Mouse (Mus musculus) MEL (cell line): ENCODE results near the gene Cemip. TPM values are rescaled to one million over a fixed set of nuclear protein-coding genes. Genes with fewer than 3 reads are reported as not detected.

ENCODE experiments used
- DNase-seq: peaks from one replicate; pipeline ENCODE4 v3.0.0; 2011; ENCODE audit warnings: low read depth, low spot score
- H3K27ac ChIP-seq: 2 replicates; pipeline ENCODE4 v1.5.1; 2012; ENCODE audit warnings: low read depth, mild to moderate bottlenecking, control low read depth, low read length, moderate library complexity; ENCODE audit not compliant: control insufficient read depth
- H3K27me3 ChIP-seq, 2 experiments: fragments of 150-350 bp in 1 of 2; sonication (generic) in 1 of 2; 2 replicates each; pipeline ENCODE4 v1.6.1; 2012; ENCODE audit warnings: low read length in 2 of 2, mild to moderate bottlenecking in 2 of 2, improper control_type of control experiment in 1 of 2, moderate library complexity in 1 of 2; ENCODE audit not compliant: insufficient read depth in 2 of 2, control insufficient read depth in 1 of 2
- H3K36me3 ChIP-seq, 2 experiments: 2 replicates each; pipeline ENCODE4 v1.6.1; 2012 to 2014; ENCODE audit warnings: low read length in 2 of 2, improper control_type of control experiment in 1 of 2, inconsistent platforms in 1 of 2, mild to moderate bottlenecking in 1 of 2; ENCODE audit not compliant: insufficient read depth in 2 of 2, control insufficient read depth in 1 of 2
- H3K4me1 ChIP-seq, 2 experiments: fragments of 150-350 bp in 1 of 2; sonication (generic) in 1 of 2; 2 replicates each; pipeline ENCODE4 v1.6.1; 2012; ENCODE audit warnings: low read length in 2 of 2, improper control_type of control experiment in 1 of 2, mild to moderate bottlenecking in 1 of 2; ENCODE audit not compliant: insufficient read depth in 2 of 2, control insufficient read depth in 1 of 2
- H3K4me3 ChIP-seq, 2 experiments: fragments of 150-350 bp in 1 of 2; sonication (generic) in 1 of 2; 2 replicates each; pipeline ENCODE4 v1.5.1; 2012; ENCODE audit warnings: low read depth in 2 of 2, low read length in 2 of 2, mild to moderate bottlenecking in 2 of 2, moderate library complexity in 2 of 2, control low read depth in 1 of 2, improper control_type of control experiment in 1 of 2; ENCODE audit not compliant: control insufficient read depth in 1 of 2, insufficient read depth in 1 of 2
- H3K79me2 ChIP-seq: 2 replicates; pipeline ENCODE4 v1.6.1; 2012; ENCODE audit warnings: mild to moderate bottlenecking, low read length, moderate library complexity; ENCODE audit not compliant: control insufficient read depth, poor library complexity, insufficient read depth
- H3K9ac ChIP-seq: 2 replicates; pipeline ENCODE4 v1.6.1; 2012; ENCODE audit warnings: low read depth, mild to moderate bottlenecking, control low read depth, low read length, moderate library complexity; ENCODE audit not compliant: control insufficient read depth, poor library complexity, severe bottlenecking
- H3K9me3 ChIP-seq: fragments of 150-350 bp; sonication (generic); replicated peaks from 2 replicates; pipeline ENCODE4 v1.6.1; 2012; ENCODE audit warnings: mild to moderate bottlenecking, low read length, improper control_type of control experiment, moderate library complexity; ENCODE audit not compliant: insufficient read depth
- BHLHE40 ChIP-seq: IDR thresholded peaks from 2 replicates; pipeline ENCODE4 v1.6.1; 2012; ENCODE audit warnings: low read depth, mild to moderate bottlenecking, inconsistent platforms, low read length, improper control_type of control experiment, borderline replicate concordance
- CHD1 ChIP-seq: IDR thresholded peaks from 2 replicates; pipeline ENCODE4 v1.6.1; 2012; ENCODE audit warnings: low read depth, mild to moderate bottlenecking, inconsistent platforms, low read length, improper control_type of control experiment
- CTCF ChIP-seq, 3 experiments: IDR thresholded peaks in 2 of 3; conservative IDR thresholded peaks in 1 of 3; 2 replicates each; pipeline ENCODE4 v1.5.1; 2011 to 2012; ENCODE audit warnings: low read length in 3 of 3, low read depth in 2 of 3, mild to moderate bottlenecking in 2 of 3, improper control_type of control experiment in 1 of 3, inconsistent platforms in 1 of 3, mixed read lengths in 1 of 3, moderate library complexity in 1 of 3; ENCODE audit not compliant: control insufficient read depth in 1 of 3, insufficient read depth in 1 of 3, poor library complexity in 1 of 3, severe bottlenecking in 1 of 3
- ETS1 ChIP-seq: IDR thresholded peaks from 2 replicates; pipeline ENCODE4 v1.6.1; 2012; ENCODE audit warnings: low read depth, mild to moderate bottlenecking, inconsistent platforms, low read length, improper control_type of control experiment, moderate library complexity
- HCFC1 ChIP-seq: IDR thresholded peaks from 2 replicates; pipeline ENCODE4 v1.6.1; 2012; ENCODE audit warnings: low read depth, mild to moderate bottlenecking, inconsistent platforms, low read length, improper control_type of control experiment, moderate library complexity
- JUND ChIP-seq: IDR thresholded peaks from 2 replicates; pipeline ENCODE4 v1.6.1; 2011; ENCODE audit warnings: low read depth, mild to moderate bottlenecking, improper control_type of control experiment, low read length
- MAX ChIP-seq: IDR thresholded peaks from 2 replicates; pipeline ENCODE4 v1.6.1; 2011; ENCODE audit warnings: low read length, improper control_type of control experiment
- MXI1 ChIP-seq: IDR thresholded peaks from 2 replicates; pipeline ENCODE4 v1.6.1; 2011; ENCODE audit warnings: mild to moderate bottlenecking, low read depth, low read length, improper control_type of control experiment
- NELFE ChIP-seq: IDR thresholded peaks from 2 replicates; pipeline ENCODE4 v1.6.1; 2011; ENCODE audit warnings: low read depth, low read length, improper control_type of control experiment
- POLR2AphosphoS5 ChIP-seq: IDR thresholded peaks from 2 replicates; pipeline ENCODE4 v1.6.1; 2012; ENCODE audit warnings: low read depth, borderline replicate concordance, mild to moderate bottlenecking, inconsistent platforms, low read length, moderate library complexity, mixed read lengths
- RAD21 ChIP-seq: IDR thresholded peaks from 2 replicates; pipeline ENCODE4 v1.6.1; 2011; ENCODE audit warnings: mild to moderate bottlenecking, low read depth, low read length, improper control_type of control experiment
- RCOR1 ChIP-seq: IDR thresholded peaks from 2 replicates; pipeline ENCODE4 v1.6.1; 2012; ENCODE audit warnings: low read depth, mild to moderate bottlenecking, inconsistent platforms, low read length, improper control_type of control experiment
- SMC3 ChIP-seq: IDR thresholded peaks from 2 replicates; pipeline ENCODE4 v1.6.1; 2011; ENCODE audit warnings: low read depth, low read length, improper control_type of control experiment
- TAL1 ChIP-seq: IDR thresholded peaks from 2 replicates; pipeline ENCODE4 v1.6.1; 2012; ENCODE audit warnings: mild to moderate bottlenecking, inconsistent platforms, low read length, moderate library complexity, mixed read lengths
- TBP ChIP-seq: IDR thresholded peaks from 2 replicates; pipeline ENCODE4 v1.8.0; 2011; ENCODE audit warnings: low read depth, low read length, improper control_type of control experiment
- UBTF ChIP-seq: IDR thresholded peaks from 2 replicates; pipeline ENCODE4 v1.6.1; 2012; ENCODE audit warnings: low read depth, mild to moderate bottlenecking, inconsistent platforms, low read length, improper control_type of control experiment, moderate library complexity, borderline replicate concordance; ENCODE audit not compliant: insufficient read depth
- USF1 ChIP-seq: IDR thresholded peaks from 2 replicates; pipeline ENCODE4 v1.6.1; 2014; ENCODE audit warnings: low read depth, mild to moderate bottlenecking, inconsistent platforms, low read length, improper control_type of control experiment, moderate library complexity
- ZMIZ1 ChIP-seq: IDR thresholded peaks from 2 replicates; pipeline ENCODE4 v1.6.1; 2012; ENCODE audit warnings: low read depth, mild to moderate bottlenecking, inconsistent platforms, low read length, improper control_type of control experiment, moderate library complexity
- polyA plus RNA-seq, 2 experiments: library from polyadenylated mRNA; stranded (reverse) in 1 of 2; unstranded in 1 of 2; fragments of >175 nt in 1 of 2; fragments of >200 nt in 1 of 2; gene quantifications; 2 replicates each; pipeline versions ENCODE4 v1.2.1 to v1.2.4; 2012; ENCODE audit warnings: low replicate concordance in 2 of 2, low read depth in 1 of 2; ENCODE audit not compliant: insufficient read length in 2 of 2, insufficient read depth in 1 of 2, missing spikeins in 1 of 2
- total RNA-seq: library from RNA; depleted of rRNA; stranded (reverse); fragments of 300-350 nt; gene quantifications from 2 replicates; pipeline ENCODE4 v1.2.3, GENCODE M21; 2012

The Cemip gene
- total and polyA plus RNA-seq, 3 experiments = not detected

DNA sequence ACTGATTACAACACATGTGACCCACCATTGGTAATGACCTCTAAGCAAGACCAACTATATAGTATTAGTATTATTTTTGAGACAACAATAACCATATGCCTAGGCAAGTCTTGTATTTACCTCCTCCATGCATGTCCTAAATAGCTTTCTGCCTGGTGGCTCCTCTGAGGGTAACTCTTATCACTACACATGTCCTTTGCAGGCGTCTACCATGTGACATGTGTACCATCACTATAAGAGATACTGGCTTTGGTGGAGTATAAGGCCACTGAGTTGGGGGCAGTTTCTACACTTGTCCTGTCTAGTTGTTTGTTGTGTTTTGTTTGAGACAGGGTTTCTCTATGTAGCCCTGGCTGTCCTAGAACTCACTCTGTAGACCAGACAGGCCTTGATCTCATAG, 86.7 kb downstream of the Cemip start:
- H3K9me3 ChIP-seq = no peaks in the 10 kb centered on the region
- TF ChIP-seq HCFC1 (no peak), RAD21 (no peak), UBTF (no peak), POLR2AphosphoS5 (no peak), TBP (no peak)
- H3K4me3 ChIP-seq = no peak overlapping the region
- no peak overlapping the region for H3K9ac ChIP-seq
- H3K4me1 ChIP-seq = no peaks in the 10 kb centered on the region
- no peaks in the 10 kb centered on the region for H3K36me3 ChIP-seq
- H3K27me3 ChIP-seq = no peaks in the 10 kb centered on the region
- H3K79me2 ChIP-seq = no peaks in the 10 kb centered on the region
- no peak overlapping the region for H3K27ac ChIP-seq
- no peak for DNase-seq

DNA sequence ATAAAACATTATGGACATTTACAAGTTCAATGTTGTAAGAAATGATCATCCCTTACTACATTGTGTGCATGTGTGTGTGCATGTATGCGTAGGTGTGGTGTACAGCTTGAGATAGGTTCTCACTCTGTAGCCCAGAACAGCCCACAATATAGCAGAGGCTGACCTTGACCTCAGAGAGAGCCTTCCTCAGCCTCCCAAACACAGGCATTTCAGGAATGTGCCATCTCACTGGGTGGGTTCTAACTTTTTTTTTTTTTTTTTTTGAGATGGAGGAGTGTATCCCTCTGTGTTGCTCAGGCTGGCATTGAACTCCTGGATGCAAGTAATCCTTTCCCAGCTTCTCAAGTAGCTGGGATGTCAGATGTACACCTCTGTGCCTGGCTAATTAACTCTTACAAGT, 92.0 kb downstream of the Cemip start:
- no peaks in the 10 kb centered on the region for H3K4me1 ChIP-seq
- H3K36me3 ChIP-seq = no peaks in the 10 kb centered on the region
- DNase-seq = no peak
- H3K9ac ChIP-seq = no peak overlapping the region
- H3K4me3 ChIP-seq = no peak overlapping the region
- no peak overlapping the region for H3K27ac ChIP-seq
- no peaks in the 10 kb centered on the region for H3K79me2 ChIP-seq
- H3K9me3 ChIP-seq = no peaks in the 10 kb centered on the region
- no peak for TF ChIP-seq ETS1
- no peak for TF ChIP-seq JUND
- no peak for TF ChIP-seq ZMIZ1
- TF ChIP-seq TAL1 = no peak
- TF ChIP-seq BHLHE40 = no peak
- no peak for TF ChIP-seq SMC3
- no peak for TF ChIP-seq CTCF (IDR thresholded peaks at IDR 0.05 in 2 of 3, conservative IDR thresholded peaks at IDR 0.05 in 1 of 3; ENCODE audit: control insufficient read depth in 1 of 3, insufficient read depth in 1 of 3, low read depth in 2 of 3, low read length in 3 of 3, poor library complexity in 1 of 3, severe bottlenecking in 1 of 3)
- no peak for TF ChIP-seq MAX
- TF ChIP-seq MXI1 = no peak
- TF ChIP-seq RCOR1 = no peak
- no peak for TF ChIP-seq USF1
- TF ChIP-seq CHD1 = no peak
- TF ChIP-seq NELFE = no peak
- TF ChIP-seq, all 39 proteins: peak for 0
- H3K27me3 ChIP-seq = no peaks in the 10 kb centered on the region
